Mouse (Mus musculus) liver, postnatal 0 days (tissue): ENCODE data around the gene Xkr8. TPM values are rescaled to one million over a fixed set of nuclear protein-coding genes. Genes with fewer than 3 reads are reported as not detected.
A peak's percentile ranks its signal among the peaks of the same experiment; 100 is the strongest.
"Not testable (repeated sequence)": the region's sequence is repeated elsewhere in the genome, so short reads cannot be mapped to it uniquely, and the experiment has no call there.

Experiments
- ATAC-seq: fragments of 200-750 bp; cut with Nextera tagmentation; 2 replicates; pipeline ENCODE4 v1.8.0; 2017; ENCODE audit warnings: mild to moderate bottlenecking, moderate library complexity
- DNase-seq: peaks from one replicate; pipeline ENCODE4 v3.0.0-alpha.2; 2016
- H3K27ac ChIP-seq: fragments of 300-500 bp; sonication (generic); 2 replicates; pipeline ENCODE4 v1.5.1; 2014; ENCODE audit warnings: antibody characterized with exemption, moderate library complexity, mild to moderate bottlenecking, low read depth
- H3K27me3 ChIP-seq: fragments of 300-500 bp; sonication (generic); 2 replicates; pipeline ENCODE4 v1.6.1; 2014; ENCODE audit warnings: low read length, control low read depth, mixed read lengths; ENCODE audit not compliant: insufficient read depth
- H3K36me3 ChIP-seq: fragments of 300-500 bp; sonication (generic); replicated peaks from 2 replicates; pipeline ENCODE4 v1.6.1; 2014; ENCODE audit warnings: mild to moderate bottlenecking, control low read depth, low read length, moderate library complexity, mixed read lengths; ENCODE audit not compliant: insufficient read depth
- H3K4me1 ChIP-seq: fragments of 300-500 bp; sonication (generic); 2 replicates; pipeline ENCODE4 v1.6.1; 2014; ENCODE audit warnings: antibody characterized with exemption, mild to moderate bottlenecking, control low read depth; ENCODE audit not compliant: insufficient read depth
- H3K4me2 ChIP-seq: fragments of 300-500 bp; sonication (generic); 2 replicates; pipeline ENCODE4 v1.6.1; 2014; ENCODE audit warnings: low read depth, mild to moderate bottlenecking, low read length, moderate library complexity, mixed read lengths
- H3K4me3 ChIP-seq: fragments of 300-500 bp; sonication (generic); 2 replicates; pipeline ENCODE4 v1.5.1; 2014; ENCODE audit warnings: low read depth, low read length
- H3K9ac ChIP-seq: fragments of 300-500 bp; sonication (generic); replicated peaks from 2 replicates; pipeline ENCODE4 v1.6.1; 2014; ENCODE audit warnings: mild to moderate bottlenecking, moderate library complexity
- H3K9me3 ChIP-seq: fragments of 300-500 bp; sonication (generic); 2 replicates; pipeline ENCODE4 v1.6.1; 2016; ENCODE audit warnings: mild to moderate bottlenecking, control low read depth, low read length, mixed read lengths
- CTCF ChIP-seq: sonication (generic); IDR thresholded peaks from 2 replicates; pipeline ENCODE4 v1.5.1; 2016; ENCODE audit warnings: antibody characterized with exemption, low read depth
- EP300 ChIP-seq: IDR thresholded peaks from 2 replicates; pipeline ENCODE4 v1.6.1; 2016; ENCODE audit warnings: antibody characterized with exemption, low read depth, mild to moderate bottlenecking
- WGBS: fragments of 180-500 bp; shearing (Covaris S2); extraction: QIAGEN DNeasy Blood & Tissue Kit; methylation state at CpG from one replicate; pipeline ENCODE4 v1.1.7; 2014; ENCODE audit not compliant: insufficient replicate concordance; 5-methylcytosine and 5-hydroxymethylcytosine counted together
- polyA plus RNA-seq: library from polyadenylated mRNA; unstranded; fragments of >200 nt; fragmentation: Nextera tagmentation; extraction: Ambion mirVana; gene quantifications from 2 replicates; pipeline ENCODE4 v1.2.1, GENCODE M21; 2015

Xkr8 gene
- polyA plus RNA-seq, 1 experiment from 2014 or later: 3.3 TPM

GRCm38 (mm10) chr4:132767914-132768876 lies 35.8 kb upstream of the Xkr8 start, which contains the start of gene Rpa2:
Gene Rpa2 (plus strand): TSS chr4:132768332.
- Histone ChIP-seq H3K4me2 (peak within 1 kb of the TSS; percentile 84), H3K4me1 (peaks cover 10% of the 10 kb centered on the region), H3K27me3 (no peaks in the 10 kb centered on the region), H3K27ac (peak within 1 kb of the TSS; percentile 90), H3K9ac (peak within 1 kb of the TSS; percentile 80), H3K4me3 (peak within 1 kb of the TSS; percentile 76), H3K36me3 (peaks cover 31% of the 10 kb centered on the region), H3K9me3 (no peaks in the 10 kb centered on the region)
- 3% methylated on average over 69 of the region's 71 CpGs for WGBS
- DNase-seq: peak; percentile 98
- ATAC-seq: peak; percentile 97
- TF ChIP-seq CTCF: no peak
- peak; percentile 87 for TF ChIP-seq EP300

- DNase-seq, H3K9ac ChIP-seq, H3K27me3 ChIP-seq, H3K4me3 ChIP-seq, H3K27ac ChIP-seq, ATAC-seq, H3K4me2 ChIP-seq, H3K4me1 ChIP-seq, H3K36me3 ChIP-seq, H3K9me3 ChIP-seq: not testable (repeated sequence)
- TF ChIP-seq CTCF: peak; percentile 24; the same call in 1 of the 2 replicates
- 73% methylated on average over 3 of the region's 3 CpGs for WGBS
These were observed 30.8 kb upstream of the Xkr8 start for GRCm38 (mm10) chr4:132763125-132763524.

- Histone ChIP-seq H3K4me1 (peaks cover 6% of the 10 kb centered on the region), H3K36me3 (no peaks in the 10 kb centered on the region), H3K27ac (no peak overlapping the region), H3K4me2 (no peak overlapping the region), H3K4me3 (no peak overlapping the region), H3K9ac (no peak overlapping the region), H3K9me3 (no peaks in the 10 kb centered on the region), H3K27me3 (peaks cover 5% of the 10 kb centered on the region)
- no peak for ATAC-seq
- no peak for DNase-seq
- TF ChIP-seq EP300: no peak
- TF ChIP-seq CTCF: no peak
- WGBS: 68% methylated on average over 6 of the region's 6 CpGs
These were observed 30.3 kb upstream of the Xkr8 start for GRCm38 (mm10) chr4:132762602-132763001.

- Histone ChIP-seq H3K4me3 (no peak overlapping the region), H3K4me2 (no peak overlapping the region), H3K36me3 (no peaks in the 10 kb centered on the region), H3K27me3 (peaks cover 12% of the 10 kb centered on the region), H3K9ac (no peak overlapping the region), H3K27ac (no peak overlapping the region), H3K9me3 (no peaks in the 10 kb centered on the region), H3K4me1 (peaks cover 6% of the 10 kb centered on the region)
- WGBS: 11% methylated on average over 3 of the region's 3 CpGs
- TF ChIP-seq CTCF (no peak), EP300 (no peak)
- DNase-seq (no peak), ATAC-seq (peak; percentile 72)
These were observed 27.9 kb upstream of the Xkr8 start for GRCm38 (mm10) chr4:132760296-132760695.

- H3K4me1 ChIP-seq: peaks cover 6% of the 10 kb centered on the region
- H3K4me3 ChIP-seq: no peak overlapping the region
- TF ChIP-seq CTCF (no peak), EP300 (no peak)
- no peak overlapping the region for H3K9ac ChIP-seq
- WGBS: 74% methylated on average over 7 of the region's 7 CpGs
- 0 out of 2 replicates have a peak overlapping the region, but pooled peaks have one; percentile 79 for H3K4me2 ChIP-seq
- ATAC-seq (no peak), DNase-seq (no peak)
- no peaks in the 10 kb centered on the region for H3K36me3 ChIP-seq
- H3K27ac ChIP-seq: no peak overlapping the region
- H3K27me3 ChIP-seq: peaks cover 12% of the 10 kb centered on the region
- no peaks in the 10 kb centered on the region for H3K9me3 ChIP-seq
These were observed 25.4 kb upstream of the Xkr8 start for GRCm38 (mm10) chr4:132757633-132758351.

GRCm38 (mm10) chr4:132756974-132757373 lies 24.6 kb upstream of the Xkr8 start, which contains the start of gene Smpdl3b:
Gene Smpdl3b (minus strand): TSS chr4:132757252.
- Histone ChIP-seq H3K27me3 (peaks cover 12% of the 10 kb centered on the region), H3K27ac (no peak within 1 kb of the TSS), H3K9me3 (no peaks in the 10 kb centered on the region), H3K4me3 (peak within 1 kb of the TSS; percentile 48), H3K4me1 (peaks cover 6% of the 10 kb centered on the region), H3K9ac (0 out of 2 replicates have a peak within 1 kb of the TSS, but pooled peaks have one; percentile 26), H3K4me2 (peak within 1 kb of the TSS; percentile 79), H3K36me3 (no peaks in the 10 kb centered on the region)
- ATAC-seq: peak; percentile 83
- peak; percentile 54 for DNase-seq
- WGBS: under 1% methylated on average over 22 of the region's 22 CpGs
- TF ChIP-seq CTCF (peak; percentile 59), EP300 (no peak)
